Mouse (Mus musculus) liver (tissue): ENCODE data around the gene Mapk11.

Experiments used
- DNase-seq: peaks from one replicate; pipeline ENCODE4 v3.0.0-alpha.2; 2020; ENCODE audit warnings: mixed read lengths

The Mapk11 gene

GRCm38 (mm10) chr15:89149271-89150040 lies at the start of gene Mapk11:
TSS of gene Mapk11 (minus strand) at chr15:89149628.
- DNase-seq = peak; percentile 54

- DNase-seq = no peak
Measured at GRCm38 (mm10) chr15:89197056-89197455, 47.6 kb upstream of the Mapk11 start.

GRCm38 (mm10) chr15:89196313-89196706 lies 46.9 kb upstream of the Mapk11 start, which contains the start of gene Dennd6b:
TSS of gene Dennd6b (minus strand) at chr15:89196496.
- DNase-seq = peak; percentile 98

- DNase-seq = peak; percentile 95
Measured at GRCm38 (mm10) chr15:89195690-89196312, 46.4 kb upstream of the Mapk11 start.

DNA sequence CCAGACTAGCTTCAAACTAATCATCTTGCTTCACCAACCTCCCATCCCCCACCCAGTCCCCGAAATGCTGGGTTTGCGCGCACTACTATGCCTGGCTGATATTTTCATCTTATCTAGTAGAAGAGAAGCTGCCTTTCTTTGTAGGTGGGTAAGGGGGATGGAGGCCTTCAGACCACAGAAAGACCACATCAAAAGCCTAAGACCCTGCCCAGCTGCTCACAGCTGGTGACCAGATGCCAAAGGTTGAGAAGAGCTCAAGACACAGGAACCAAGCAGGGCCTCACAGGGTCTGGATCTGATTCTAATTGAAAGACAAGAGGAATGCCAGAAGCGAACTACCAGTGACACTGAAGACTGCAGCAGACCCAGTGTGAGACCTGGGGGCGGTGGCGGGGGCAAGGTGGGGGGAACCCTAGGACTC lies 45.8 kb upstream of the Mapk11 start:
- DNase-seq = peak; percentile 67

DNA sequence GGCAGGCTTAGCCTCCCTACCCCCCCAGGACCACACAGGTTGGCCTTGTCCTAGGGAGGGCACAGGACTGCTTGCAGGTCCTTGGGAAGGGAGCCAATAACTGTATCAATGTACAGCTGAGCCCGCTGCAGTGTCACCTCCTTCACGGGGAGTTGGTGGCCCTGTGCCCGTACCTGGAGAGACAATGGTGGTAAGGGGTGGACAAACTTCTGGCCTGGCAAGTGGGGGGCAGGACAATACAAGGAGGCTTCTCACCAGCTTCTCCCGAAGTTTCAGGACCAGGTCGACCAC lies 35.5 kb upstream of the Mapk11 start:
- DNase-seq = no peak

DNA sequence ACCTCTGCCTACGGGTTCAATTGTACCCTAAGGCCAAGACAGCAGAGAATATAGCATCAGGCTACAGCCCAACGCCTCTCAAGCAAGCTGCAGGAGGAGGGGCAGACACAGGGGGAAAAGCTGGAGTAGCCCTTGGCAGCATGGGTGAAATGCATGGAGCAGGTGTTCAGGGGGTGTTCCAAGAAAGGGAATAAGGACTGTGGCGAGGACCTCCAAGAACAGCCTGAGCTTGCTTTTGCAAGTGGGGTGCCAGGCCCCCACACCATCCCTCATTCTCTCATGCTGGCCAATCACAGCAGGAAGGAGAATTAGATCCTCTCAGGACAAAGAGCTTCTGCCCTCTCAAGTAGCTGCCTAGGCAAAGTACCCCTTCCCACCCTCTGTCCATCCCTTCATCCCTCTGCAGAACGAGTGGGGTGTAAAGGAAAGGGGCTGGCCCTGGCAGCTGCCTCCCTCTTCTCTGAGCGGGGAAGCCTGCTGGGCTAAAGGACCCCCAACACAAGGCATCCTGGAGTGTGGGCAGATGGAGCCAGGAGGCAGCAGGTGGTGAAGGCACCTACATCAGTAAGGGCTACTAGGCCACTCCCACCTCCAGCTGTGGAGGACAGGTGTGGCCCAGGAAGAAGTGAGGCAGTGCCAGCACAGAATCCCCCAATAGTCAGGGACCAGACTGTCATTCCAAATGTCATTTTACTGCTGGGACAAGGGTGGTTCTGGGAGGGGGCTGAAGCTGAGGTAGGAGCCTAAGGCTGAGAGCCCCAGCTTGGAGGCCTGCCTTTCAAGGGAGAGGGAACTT lies 34.9 kb upstream of the Mapk11 start:
- no peak for DNase-seq

DNA sequence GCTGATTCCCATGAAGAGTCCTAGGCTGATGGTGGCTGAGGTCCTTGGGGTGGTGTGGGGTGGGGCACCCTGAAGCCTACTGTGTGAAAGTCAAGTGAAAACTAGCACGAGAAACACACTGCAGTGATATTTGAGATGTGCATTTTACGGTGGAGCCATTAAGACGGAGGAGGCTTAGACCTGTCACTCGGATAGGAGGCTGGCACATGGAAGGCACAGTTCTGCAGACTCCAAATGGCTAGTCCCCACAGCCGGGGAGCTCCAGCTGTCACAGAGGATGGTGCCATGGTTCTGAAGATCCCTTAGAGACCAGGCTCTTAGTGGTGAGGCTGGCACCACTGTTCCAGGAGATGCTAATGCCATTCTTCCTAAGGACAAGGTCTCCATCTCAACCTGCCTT lies 33.4 kb upstream of the Mapk11 start:
- no peak for DNase-seq

GRCm38 (mm10) chr15:89182328-89182741 lies 32.9 kb upstream of the Mapk11 start:
- peak; percentile 46 for DNase-seq

DNA sequence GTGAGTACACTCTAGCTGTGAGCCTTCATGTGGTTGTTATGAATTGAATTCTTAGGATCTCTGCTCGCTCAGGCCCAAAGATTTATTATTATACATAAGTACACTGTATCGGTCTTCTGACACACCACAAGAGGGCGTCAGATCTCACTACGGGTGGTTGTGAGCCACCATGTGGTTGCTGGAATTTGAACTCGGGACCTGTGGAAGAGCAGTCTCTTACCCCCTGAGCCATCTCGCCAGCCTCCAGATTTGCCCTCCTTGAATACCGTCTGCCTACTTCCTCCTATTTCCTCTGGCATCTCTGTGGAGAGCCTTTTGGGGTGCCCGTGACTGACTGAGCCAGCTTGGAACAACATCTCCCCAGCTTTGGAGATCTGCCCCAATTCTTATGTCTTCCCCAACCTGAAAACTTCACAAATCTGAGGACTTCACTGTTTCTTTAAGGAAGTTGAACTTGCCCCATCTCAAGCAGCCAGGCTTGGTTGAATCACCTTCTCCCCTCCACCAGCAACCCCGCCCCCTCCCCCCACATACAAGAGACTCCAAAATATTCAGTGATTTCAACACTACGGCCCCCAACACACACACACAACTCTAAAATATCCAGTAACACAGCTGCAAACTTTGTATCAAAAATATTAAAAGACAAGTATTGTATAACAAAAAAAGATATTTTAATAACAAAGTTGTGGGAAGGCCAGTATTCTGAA lies 32.3 kb upstream of the Mapk11 start:
- DNase-seq = no peak

DNA sequence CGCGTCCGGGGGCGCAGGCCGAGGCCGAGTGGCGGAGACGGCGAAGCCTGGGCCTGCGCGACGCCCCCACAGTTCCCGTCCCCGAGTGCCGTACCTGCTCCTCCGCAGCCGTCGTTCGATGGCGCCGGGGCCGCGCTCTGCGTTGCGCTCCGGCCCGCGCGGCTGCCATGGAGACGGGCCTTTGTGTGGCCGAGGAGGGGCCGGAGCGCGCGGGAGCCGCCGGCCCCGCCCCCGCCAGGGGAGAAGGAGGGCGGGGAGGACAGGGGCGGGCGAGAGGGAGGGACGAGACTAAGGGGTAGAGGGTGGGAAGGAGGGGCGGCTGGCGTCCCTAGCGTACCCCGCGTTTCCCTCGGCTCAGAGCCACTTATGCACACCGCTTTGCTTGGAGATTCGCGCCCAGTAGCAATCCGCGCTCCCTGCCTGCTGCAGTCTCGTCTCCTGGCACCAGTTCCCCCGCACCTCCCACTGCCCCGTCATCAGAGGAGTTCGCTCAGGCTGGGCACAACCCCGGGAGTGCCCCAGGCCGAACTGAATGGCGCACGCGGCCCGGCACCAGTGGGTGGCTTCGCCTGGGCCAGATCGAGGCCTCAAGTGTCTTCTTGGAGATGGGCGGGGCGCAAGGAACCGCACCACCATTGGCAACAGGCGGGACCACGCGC lies 31.3 kb upstream of the Mapk11 start, which contains the start of gene Plxnb2:
Gene Plxnb2 (minus strand): TSS at position 218 of the 659 bp plus-strand sequence.
- peak; percentile 76 for DNase-seq

GRCm38 (mm10) chr15:89180081-89180541 lies 30.7 kb upstream of the Mapk11 start:
- DNase-seq = no peak

- DNase-seq = no peak
Measured at GRCm38 (mm10) chr15:89179630-89179964, 30.2 kb upstream of the Mapk11 start.

DNA sequence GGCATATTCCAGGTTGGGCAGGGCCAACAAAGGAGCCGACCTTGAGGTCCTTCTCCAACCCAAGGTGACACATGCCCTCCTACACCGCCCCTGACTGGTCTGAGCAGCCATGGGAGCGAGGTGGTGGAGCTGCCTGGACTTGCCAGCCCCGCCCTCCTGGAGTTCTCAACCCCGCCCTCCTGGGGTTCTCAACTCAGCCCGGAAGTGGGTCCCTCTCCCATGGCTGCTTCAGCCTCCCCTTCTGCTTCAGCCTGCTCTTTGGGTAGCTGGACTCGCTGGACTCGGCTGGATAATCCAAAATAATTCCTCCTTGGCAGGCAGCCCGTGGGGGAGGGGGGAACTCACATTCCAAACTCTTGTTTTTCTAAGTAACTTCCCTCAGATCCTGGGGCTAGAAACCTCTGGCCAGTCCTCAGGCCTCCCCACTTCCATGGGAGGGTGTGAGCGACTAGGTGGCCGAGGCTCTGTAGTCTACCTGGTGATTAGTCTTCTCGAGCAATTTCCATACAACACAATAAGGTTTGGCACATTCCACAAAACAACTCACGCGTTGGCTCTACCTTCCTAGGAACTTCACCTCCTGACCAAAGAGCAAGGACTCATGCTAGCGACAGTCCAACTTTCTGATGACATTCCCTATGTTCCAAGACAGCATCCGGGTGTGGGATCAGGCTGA lies 29.7 kb upstream of the Mapk11 start:
- DNase-seq = peak; percentile 74

GRCm38 (mm10) chr15:89178260-89178860 lies 28.9 kb upstream of the Mapk11 start:
- no peak for DNase-seq

- DNase-seq = peak; percentile 40
Measured at GRCm38 (mm10) chr15:89177576-89178259, 28.3 kb upstream of the Mapk11 start.

DNA sequence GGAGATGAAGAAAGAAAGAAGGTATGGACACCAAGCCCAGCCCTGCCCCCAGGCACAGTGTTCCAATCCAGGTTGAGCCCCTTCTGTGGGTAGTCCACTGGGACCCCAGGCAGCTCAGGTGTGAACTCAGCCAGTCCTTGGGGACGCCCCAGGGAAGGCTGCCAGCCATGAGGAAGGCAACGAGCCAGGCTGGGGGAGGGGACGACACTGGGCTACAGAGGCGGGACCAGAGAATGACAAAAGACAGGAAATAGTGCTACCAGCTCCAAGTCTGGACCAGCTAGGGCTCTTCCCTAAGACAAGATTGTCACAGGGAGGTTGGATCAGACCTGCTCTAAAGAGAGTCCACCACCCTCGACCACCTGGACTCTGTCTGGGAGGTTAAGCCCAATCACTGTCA lies 27.7 kb upstream of the Mapk11 start:
- DNase-seq = peak; percentile 66

GRCm38 (mm10) chr15:89175411-89176155 lies 26.2 kb upstream of the Mapk11 start:
- no peak for DNase-seq

- no peak for DNase-seq
Measured at GRCm38 (mm10) chr15:89174889-89175339, 25.5 kb upstream of the Mapk11 start.

DNA sequence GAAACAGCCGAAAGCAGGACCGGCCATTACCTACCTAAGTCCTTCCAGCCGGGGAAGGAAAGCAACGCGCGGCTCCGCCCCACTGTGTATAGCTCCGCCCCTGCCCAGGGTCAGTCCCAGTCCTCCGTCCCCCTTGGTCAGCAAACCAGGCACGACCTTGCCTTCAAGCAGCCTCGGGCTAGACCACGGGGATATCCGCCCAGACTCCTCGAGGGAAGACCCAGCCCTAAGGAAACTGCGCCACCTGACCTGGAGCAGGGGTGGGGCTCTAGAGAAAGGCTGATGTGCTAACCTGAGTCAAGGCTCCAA lies 24.4 kb upstream of the Mapk11 start:
- peak; percentile 72 for DNase-seq
